Mouse (Mus musculus) ES-Bruce4 (cell line): Measurements from ENCODE around the gene Polm.
"Not testable (repeated sequence)": the region's sequence is repeated elsewhere in the genome, so short reads cannot be mapped to it uniquely, and the experiment has no call there.

Experiments used
- CTCF ChIP-seq: IDR thresholded peaks from one replicate; pipeline ENCODE4 v1.8.1; 2011; ENCODE audit warnings: low read depth, low read length
- POLR2A ChIP-seq: IDR thresholded peaks from one replicate; pipeline ENCODE4 v1.8.1; 2011; ENCODE audit warnings: low read length; ENCODE audit not compliant: insufficient read depth

DNA sequence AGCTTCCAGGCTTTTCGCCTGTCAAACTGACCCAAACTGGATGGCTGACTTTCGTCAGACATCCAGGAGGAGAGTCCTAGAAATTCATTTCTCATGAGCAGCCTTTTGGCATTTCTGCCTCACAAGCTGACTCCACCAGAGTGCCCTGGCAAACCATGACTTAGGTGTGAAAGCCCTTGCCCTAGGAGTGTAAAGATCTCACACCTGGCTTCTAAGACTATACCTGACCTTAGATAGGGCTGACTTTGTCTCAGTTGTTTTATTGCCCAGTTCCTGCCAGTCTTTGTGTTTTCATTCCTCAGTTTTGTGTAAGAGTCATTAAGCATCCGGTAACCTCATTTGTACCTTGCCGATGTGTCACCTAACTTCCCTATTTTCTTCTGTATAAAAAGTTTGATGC, 28.3 kb downstream of the Polm start:
- not testable (repeated sequence) for TF ChIP-seq CTCF, POLR2A
